Mouse (Mus musculus) stomach, postnatal 0 days (tissue): ENCODE measurements around the gene Mylk. TPM values are rescaled to one million over a fixed set of nuclear protein-coding genes. Genes with fewer than 3 reads are reported as not detected.

Source experiments
- ATAC-seq: fragments of 200-750 bp; cut with Nextera tagmentation; 2 replicates; pipeline ENCODE4 v1.8.0; 2017; ENCODE audit not compliant: low FRiP score, low TSS enrichment
- DNase-seq: peaks from one replicate; pipeline ENCODE4 v3.0.0-alpha.2; 2016; ENCODE audit warnings: low spot score
- H3K27ac ChIP-seq: fragments of 300-500 bp; sonication (generic); replicated peaks from 2 replicates; pipeline ENCODE4 v1.5.1; 2014; ENCODE audit warnings: mild to moderate bottlenecking, control low read depth
- H3K27me3 ChIP-seq: fragments of 300-500 bp; sonication (generic); 2 replicates; pipeline ENCODE4 v1.6.1; 2014; ENCODE audit warnings: low read length; ENCODE audit not compliant: control insufficient read depth, insufficient read depth
- H3K36me3 ChIP-seq: fragments of 300-500 bp; sonication (generic); 2 replicates; pipeline ENCODE4 v1.6.1; 2014; ENCODE audit warnings: low read length, mixed read lengths; ENCODE audit not compliant: control insufficient read depth, insufficient read depth
- H3K4me1 ChIP-seq: fragments of 300-500 bp; sonication (generic); replicated peaks from 2 replicates; pipeline ENCODE4 v1.6.1; 2014; ENCODE audit warnings: antibody characterized with exemption; ENCODE audit not compliant: control insufficient read depth, insufficient read depth
- H3K4me2 ChIP-seq: fragments of 300-500 bp; sonication (generic); replicated peaks from 2 replicates; pipeline ENCODE4 v1.6.1; 2014; ENCODE audit warnings: low read depth, mild to moderate bottlenecking, control low read depth, moderate library complexity
- H3K4me3 ChIP-seq: fragments of 300-500 bp; sonication (generic); 2 replicates; pipeline ENCODE4 v1.5.1; 2014; ENCODE audit warnings: low read depth, low read length, control low read depth
- H3K9ac ChIP-seq: fragments of 300-500 bp; sonication (generic); 2 replicates; pipeline ENCODE4 v1.6.1; 2014; ENCODE audit warnings: mild to moderate bottlenecking, low read length, control low read depth, mixed read lengths
- H3K9me3 ChIP-seq: fragments of 300-500 bp; sonication (generic); 2 replicates; pipeline ENCODE4 v1.6.1; 2016; ENCODE audit warnings: low read length; ENCODE audit not compliant: control insufficient read depth
- CTCF ChIP-seq: IDR thresholded peaks from 2 replicates; pipeline ENCODE4 v1.5.1; 2016; ENCODE audit warnings: antibody characterized with exemption, low read depth, mild to moderate bottlenecking, moderate library complexity
- EP300 ChIP-seq: optimal IDR thresholded peaks from 2 replicates; pipeline ENCODE3; 2016; ENCODE audit warnings: antibody characterized with exemption
- WGBS: fragments of 180-500 bp; shearing (Covaris S2); extraction: QIAGEN DNeasy Blood & Tissue Kit; methylation state at CpG from one replicate; pipeline ENCODE4 v1.1.7; 2014; 5-methylcytosine and 5-hydroxymethylcytosine counted together
- polyA plus RNA-seq: library from polyadenylated mRNA; unstranded; fragments of >200 nt; fragmentation: Nextera tagmentation; extraction: Ambion mirVana; gene quantifications from 2 replicates; pipeline ENCODE4 v1.2.1, GENCODE M21; 2015

The Mylk gene
- polyA plus RNA-seq, 1 experiment from 2014 or later = 480 TPM

DNA sequence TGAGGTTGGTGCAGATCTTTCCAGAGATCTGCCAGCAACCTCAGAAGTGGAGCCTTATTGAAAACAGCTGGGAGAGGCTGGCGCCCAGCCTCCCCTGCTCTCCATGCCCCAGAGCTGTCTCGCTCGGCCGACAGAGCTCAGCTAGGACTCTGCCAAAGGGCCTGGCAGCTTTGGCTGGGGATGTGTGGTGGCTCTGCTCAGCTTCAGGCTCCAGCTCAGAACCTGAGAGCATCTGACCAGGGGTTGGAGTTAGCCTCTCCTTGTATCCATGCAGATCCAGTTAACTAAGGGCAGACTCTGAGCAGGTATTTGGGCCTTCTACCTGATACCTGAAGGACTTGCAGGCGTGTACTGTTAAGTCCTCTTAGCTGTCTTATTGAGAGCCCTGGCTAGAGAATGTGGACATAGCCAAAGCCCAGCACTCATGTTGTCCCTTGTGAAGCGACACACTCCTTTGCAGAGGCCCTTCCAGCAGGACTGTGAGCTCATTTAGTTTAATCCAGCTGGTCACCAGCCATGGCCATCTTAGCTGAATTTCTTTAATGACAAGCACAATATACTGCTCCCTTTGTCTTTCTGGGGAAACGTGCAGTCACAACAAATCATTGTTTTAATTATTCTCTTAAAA is 94.8 kb downstream of the Mylk start:
- Histone ChIP-seq H3K4me3 (no peak overlapping the region), H3K27ac (no peak overlapping the region), H3K4me2 (no peak overlapping the region), H3K9me3 (no peaks in the 10 kb centered on the region), H3K9ac (no peak overlapping the region), H3K4me1 (no peaks in the 10 kb centered on the region), H3K27me3 (no peaks in the 10 kb centered on the region), H3K36me3 (no peaks in the 10 kb centered on the region)
- WGBS = 67% methylated on average over 7 of the region's 7 CpGs
- DNase-seq = no peak
- no peak for TF ChIP-seq EP300
- no peak for TF ChIP-seq CTCF
- no peak for ATAC-seq

DNA sequence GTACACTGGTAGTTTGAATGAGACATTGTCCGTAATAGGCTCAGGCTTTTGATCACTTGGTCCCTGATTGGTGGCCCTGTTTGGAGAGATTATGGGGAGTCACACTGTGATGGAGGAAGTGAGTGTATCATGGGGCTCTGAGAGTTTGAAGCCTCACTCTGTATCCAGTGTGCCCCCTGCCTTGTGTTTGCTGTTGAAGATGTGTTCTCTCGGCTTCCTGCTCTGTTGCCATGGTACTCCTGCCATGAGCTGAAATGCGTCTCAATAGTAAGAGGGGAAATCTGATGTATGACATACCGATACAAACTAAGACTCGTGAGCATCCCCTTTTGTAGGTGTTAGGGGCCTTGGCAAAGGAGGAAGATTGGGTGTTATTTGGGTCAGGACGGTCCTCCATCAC is 99.8 kb downstream of the Mylk start:
- WGBS = 79% methylated on average over 6 of the region's 6 CpGs
- TF ChIP-seq EP300 = no peak
- TF ChIP-seq CTCF = no peak
- ATAC-seq = no peak

DNA sequence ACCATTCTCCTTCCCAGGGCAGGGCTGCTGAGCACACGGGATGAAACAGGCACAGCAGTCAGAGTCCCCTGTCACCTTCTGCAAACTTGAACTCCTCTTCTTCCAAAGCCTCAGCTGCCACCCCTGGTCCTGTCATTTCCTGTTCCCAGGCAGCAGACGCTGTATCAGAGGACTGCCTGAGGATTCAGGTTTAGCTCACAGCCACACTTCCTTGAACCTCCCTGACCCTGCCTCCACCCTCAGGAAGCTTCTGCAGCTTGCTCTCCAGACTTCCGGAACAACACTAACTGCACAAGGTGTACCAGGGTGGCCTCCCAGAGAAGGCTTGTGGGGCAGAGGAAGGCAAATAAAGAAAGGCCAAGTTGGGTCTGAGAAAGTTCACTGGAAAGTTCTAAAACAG is 102.6 kb downstream of the Mylk start:
- Histone ChIP-seq H3K4me3 (no peak overlapping the region), H3K36me3 (no peaks in the 10 kb centered on the region), H3K9ac (no peak overlapping the region), H3K27me3 (no peaks in the 10 kb centered on the region), H3K4me2 (no peak overlapping the region), H3K4me1 (no peaks in the 10 kb centered on the region), H3K27ac (no peak overlapping the region), H3K9me3 (no peaks in the 10 kb centered on the region)
- WGBS = 53% methylated on average over 3 of the region's 3 CpGs
- DNase-seq (no peak), ATAC-seq (peak; percentile 61; the same call in 1 of the 2 replicates)
- TF ChIP-seq CTCF = no peak
- TF ChIP-seq EP300 = no peak

More for the DNA sequence above, 99.8 kb downstream of the Mylk start:
- DNase-seq = no peak
- Histone ChIP-seq H3K4me2 (no peak overlapping the region), H3K27me3 (no peaks in the 10 kb centered on the region), H3K9me3 (no peaks in the 10 kb centered on the region), H3K9ac (no peak overlapping the region), H3K4me1 (no peaks in the 10 kb centered on the region), H3K27ac (no peak overlapping the region), H3K36me3 (no peaks in the 10 kb centered on the region), H3K4me3 (no peak overlapping the region)

DNA sequence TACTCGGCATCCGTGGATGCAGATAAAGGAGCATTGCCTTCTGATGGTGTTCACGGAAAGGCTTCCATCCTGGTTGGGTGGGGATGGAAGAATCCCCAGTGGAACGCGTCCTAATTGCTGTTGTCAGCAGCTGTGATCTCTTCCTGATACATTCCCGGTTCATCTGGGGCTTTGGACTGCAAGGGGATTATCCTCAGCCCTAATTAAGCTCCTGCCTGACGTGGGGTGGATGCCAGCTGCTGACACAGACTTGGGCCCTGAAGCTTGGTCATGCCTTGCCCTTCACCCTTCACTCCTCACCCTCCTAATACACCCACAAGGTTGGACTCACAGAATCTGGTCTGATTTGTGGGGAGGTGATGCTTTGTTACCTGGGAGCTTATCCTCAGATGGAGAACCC is 109.1 kb downstream of the Mylk start:
- Histone ChIP-seq H3K4me2 (no peak overlapping the region), H3K9me3 (no peaks in the 10 kb centered on the region), H3K36me3 (no peaks in the 10 kb centered on the region), H3K4me1 (no peaks in the 10 kb centered on the region; the same call in 1 of the 2 replicates), H3K9ac (no peak overlapping the region), H3K27me3 (no peaks in the 10 kb centered on the region), H3K27ac (no peak overlapping the region), H3K4me3 (no peak overlapping the region)
- no peak for ATAC-seq
- DNase-seq = no peak
- TF ChIP-seq CTCF (no peak), EP300 (no peak)
- 70% methylated on average over 7 of the region's 7 CpGs for WGBS

DNA sequence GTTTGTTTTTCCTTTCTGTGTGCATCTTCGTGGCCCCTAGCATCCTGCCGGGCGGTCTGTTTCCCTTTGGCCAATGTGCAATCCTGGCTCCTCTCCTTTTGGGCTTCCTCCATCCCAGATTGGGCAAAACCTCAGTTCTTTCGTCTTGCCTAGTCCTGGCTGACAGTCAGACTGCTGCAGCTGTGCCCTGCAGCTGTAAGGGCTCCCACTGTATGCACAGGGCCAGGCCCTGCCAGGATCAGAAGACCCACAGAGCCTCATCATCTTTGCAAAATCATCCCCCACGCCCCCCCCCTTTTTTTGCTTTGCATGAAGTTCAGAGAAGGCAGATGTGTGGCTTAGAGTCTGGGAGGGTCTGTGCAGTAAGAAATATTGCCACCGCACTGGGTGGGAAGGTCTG is 110.1 kb downstream of the Mylk start:
- H3K9me3 ChIP-seq = no peaks in the 10 kb centered on the region
- WGBS = 71% methylated on average over 6 of the region's 6 CpGs
- no peaks in the 10 kb centered on the region for H3K36me3 ChIP-seq
- H3K27ac ChIP-seq = no peak overlapping the region
- no peak overlapping the region for H3K9ac ChIP-seq
- DNase-seq = no peak
- H3K4me2 ChIP-seq = no peak overlapping the region
- ATAC-seq = no peak
- TF ChIP-seq CTCF = no peak
- no peak for TF ChIP-seq EP300
- H3K4me3 ChIP-seq = no peak overlapping the region
- H3K27me3 ChIP-seq = no peaks in the 10 kb centered on the region
- H3K4me1 ChIP-seq = no peaks in the 10 kb centered on the region; the same call in 1 of the 2 replicates

DNA sequence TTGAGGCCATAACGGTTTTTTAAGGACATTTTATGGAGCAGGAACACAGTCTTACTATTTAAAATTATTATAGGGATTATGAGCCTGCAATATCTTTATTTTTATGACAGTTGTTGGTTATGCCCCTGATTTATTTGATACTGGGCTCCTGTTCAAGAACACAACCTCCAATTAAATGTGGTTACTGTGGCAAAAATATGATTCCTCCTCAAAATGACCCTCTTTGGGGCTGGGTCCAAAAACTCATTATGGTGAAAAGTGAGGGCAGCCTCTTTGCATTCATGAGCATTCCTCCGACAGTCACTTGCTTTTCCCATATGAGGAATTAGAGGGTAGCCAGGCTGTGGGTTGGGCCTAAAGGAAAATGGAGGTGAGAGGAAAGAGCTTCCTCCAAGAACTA is 110.7 kb downstream of the Mylk start:
- DNase-seq (no peak), ATAC-seq (no peak)
- no peak overlapping the region for H3K9ac ChIP-seq
- no peaks in the 10 kb centered on the region for H3K9me3 ChIP-seq
- no peaks in the 10 kb centered on the region; the same call in 1 of the 2 replicates for H3K4me1 ChIP-seq
- no peak overlapping the region for H3K27ac ChIP-seq
- H3K4me2 ChIP-seq = no peak overlapping the region
- no peaks in the 10 kb centered on the region for H3K36me3 ChIP-seq
- WGBS = 59% methylated on average over 2 of the region's 2 CpGs
- no peaks in the 10 kb centered on the region for H3K27me3 ChIP-seq
- TF ChIP-seq EP300 = no peak
- no peak overlapping the region for H3K4me3 ChIP-seq
